Mouse (Mus musculus) embryonic facial prominence, embryonic 11.5 days (tissue): Measurements from ENCODE around the gene Aicda. TPM values are rescaled to one million over a fixed set of nuclear protein-coding genes. Genes with fewer than 3 reads are reported as not detected.
"Not testable (repeated sequence)": the region's sequence is repeated elsewhere in the genome, so short reads cannot be mapped to it uniquely, and the experiment has no call there.

ENCODE experiments used
- ATAC-seq: fragments of 200-750 bp; cut with Nextera tagmentation; replicated peaks from 2 replicates; pipeline ENCODE4 v1.8.0; 2017; ENCODE audit warnings: low read depth; ENCODE audit not compliant: insufficient number of reproducible peaks, low FRiP score, low TSS enrichment
- DNase-seq: peaks from one replicate; pipeline ENCODE4 v3.0.0-alpha.2; 2015; ENCODE audit warnings: low spot score
- H3K27ac ChIP-seq: fragments of 300-500 bp; sonication (generic); replicated peaks from 2 replicates; pipeline ENCODE4 v1.5.1; 2014; ENCODE audit warnings: mild to moderate bottlenecking, low read depth, low read length, control low read depth
- H3K27me3 ChIP-seq: fragments of 300-500 bp; sonication (generic); 2 replicates; pipeline ENCODE4 v1.6.1; 2014; ENCODE audit warnings: mild to moderate bottlenecking, low read length, moderate library complexity, mixed read lengths; ENCODE audit not compliant: control insufficient read depth, insufficient read depth
- H3K36me3 ChIP-seq: fragments of 300-500 bp; sonication (generic); replicated peaks from 2 replicates; pipeline ENCODE4 v1.6.1; 2014; ENCODE audit warnings: low read depth, mild to moderate bottlenecking, low read length, moderate library complexity, mixed read lengths; ENCODE audit not compliant: control insufficient read depth, insufficient read depth
- H3K4me1 ChIP-seq: fragments of 300-500 bp; sonication (generic); 2 replicates; pipeline ENCODE4 v1.6.1; 2014; ENCODE audit warnings: low read length, mixed read lengths; ENCODE audit not compliant: control insufficient read depth, insufficient read depth
- H3K4me2 ChIP-seq: fragments of 300-500 bp; sonication (generic); 2 replicates; pipeline ENCODE4 v1.6.1; 2014; ENCODE audit warnings: low read depth, mild to moderate bottlenecking, control low read depth, low read length, moderate library complexity
- H3K4me3 ChIP-seq: fragments of 300-500 bp; sonication (generic); 2 replicates; pipeline ENCODE4 v1.5.1; 2014; ENCODE audit warnings: low read depth, low read length, control low read depth
- H3K9ac ChIP-seq: fragments of 300-500 bp; sonication (generic); replicated peaks from 2 replicates; pipeline ENCODE4 v1.6.1; 2014; ENCODE audit warnings: mild to moderate bottlenecking, control low read depth, low read length
- H3K9me3 ChIP-seq: fragments of 300-500 bp; sonication (generic); replicated peaks from 2 replicates; pipeline ENCODE4 v1.6.1; 2016; ENCODE audit warnings: mild to moderate bottlenecking, low read length, inconsistent platforms, mixed read lengths; ENCODE audit not compliant: control insufficient read depth
- WGBS: fragments of 180-500 bp; shearing (Covaris S2); extraction: QIAGEN DNeasy Blood & Tissue Kit; methylation state at CpG from one replicate; pipeline ENCODE4 v1.1.7; 2014; 5-methylcytosine and 5-hydroxymethylcytosine counted together
- polyA plus RNA-seq: library from polyadenylated mRNA; unstranded; fragments of >200 nt; fragmentation: Nextera tagmentation; extraction: Ambion mirVana; gene quantifications from 2 replicates; pipeline ENCODE4 v1.2.1, GENCODE M21; 2014

The Aicda gene
- 0.17 TPM in 1 of 2 replicates, not detected in the other for polyA plus RNA-seq

DNA sequence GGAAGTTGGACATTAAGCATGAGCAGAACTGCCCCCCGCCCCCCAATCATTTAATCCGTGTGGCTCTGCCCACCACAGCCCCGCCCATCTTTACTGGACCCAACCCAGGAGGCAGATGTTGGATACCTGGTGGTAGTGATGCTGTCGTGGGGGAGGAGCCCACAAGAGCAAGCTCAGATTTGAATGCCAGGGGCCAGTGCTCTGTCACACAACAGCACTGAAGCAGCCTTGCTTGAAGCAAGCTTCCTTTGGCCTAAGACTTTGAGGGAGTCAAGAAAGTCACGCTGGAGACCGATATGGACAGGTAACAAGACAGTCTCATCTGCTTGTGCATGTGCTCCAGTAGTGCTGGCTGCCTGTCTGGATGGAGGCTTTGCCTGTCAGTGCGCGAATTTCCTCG is at the start of gene Aicda:
Aicda (plus strand) TSS at position 196 of the 400 bp plus-strand sequence.
- H3K4me3 ChIP-seq, result no peak within 1 kb of the TSS
- DNase-seq, result no peak
- no peak within 1 kb of the TSS for H3K4me2 ChIP-seq
- ATAC-seq, result no peak
- H3K9me3 ChIP-seq, result no peaks in the 10 kb centered on the region
- H3K9ac ChIP-seq, result no peak within 1 kb of the TSS
- H3K36me3 ChIP-seq, result no peaks in the 10 kb centered on the region
- 57% methylated on average over 9 of the region's 9 CpGs for WGBS
- H3K27me3 ChIP-seq, result no peaks in the 10 kb centered on the region
- no peak within 1 kb of the TSS for H3K27ac ChIP-seq
- H3K4me1 ChIP-seq, result no peaks in the 10 kb centered on the region

GRCm38 (mm10) chr6:122505041-122505440 is 48.6 kb upstream of the Aicda start:
- Histone ChIP-seq H3K27ac (no peak overlapping the region), H3K4me2 (no peak overlapping the region), H3K27me3 (no peaks in the 10 kb centered on the region; the same call in 1 of the 2 replicates), H3K4me3 (no peak overlapping the region), H3K36me3 (no peaks in the 10 kb centered on the region), H3K9ac (no peak overlapping the region), H3K9me3 (no peaks in the 10 kb centered on the region), H3K4me1 (no peaks in the 10 kb centered on the region)
- no peak for DNase-seq
- WGBS, result 68% methylated on average over 4 of the region's 4 CpGs
- no peak for ATAC-seq

DNA sequence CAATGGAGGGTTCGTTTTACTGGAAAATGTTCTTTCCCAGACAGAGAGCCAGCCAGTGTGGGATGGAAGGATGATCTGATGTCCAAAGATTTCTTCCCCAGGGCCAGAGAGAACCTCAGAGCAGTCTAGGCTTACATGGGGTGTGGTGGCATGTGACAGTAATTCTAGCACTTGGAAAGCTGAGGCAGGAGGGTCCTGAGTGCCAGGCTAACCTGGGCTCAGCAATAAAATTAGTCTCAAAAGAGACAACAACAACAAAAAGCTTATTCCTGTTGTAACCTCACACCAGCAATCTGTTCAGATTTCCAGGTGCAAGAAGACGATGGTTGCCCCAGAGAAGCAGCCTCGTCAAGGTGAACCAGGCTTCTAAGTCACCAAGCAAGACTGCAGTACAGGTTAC is 48.1 kb upstream of the Aicda start, which contains the start of gene Mfap5:
Mfap5 (plus strand) TSS at position 301 of the 400 bp plus-strand sequence.
- no peaks in the 10 kb centered on the region; the same call in 1 of the 2 replicates for H3K27me3 ChIP-seq
- H3K4me2 ChIP-seq, result no peak within 1 kb of the TSS
- no peak within 1 kb of the TSS for H3K9ac ChIP-seq
- H3K4me3 ChIP-seq, result no peak within 1 kb of the TSS
- no peak within 1 kb of the TSS for H3K27ac ChIP-seq
- WGBS, result 91% methylated on average over 3 of the region's 3 CpGs
- H3K36me3 ChIP-seq, result no peaks in the 10 kb centered on the region
- ATAC-seq (no peak), DNase-seq (no peak)
- H3K9me3 ChIP-seq, result no peaks in the 10 kb centered on the region
- H3K4me1 ChIP-seq, result no peaks in the 10 kb centered on the region

DNA sequence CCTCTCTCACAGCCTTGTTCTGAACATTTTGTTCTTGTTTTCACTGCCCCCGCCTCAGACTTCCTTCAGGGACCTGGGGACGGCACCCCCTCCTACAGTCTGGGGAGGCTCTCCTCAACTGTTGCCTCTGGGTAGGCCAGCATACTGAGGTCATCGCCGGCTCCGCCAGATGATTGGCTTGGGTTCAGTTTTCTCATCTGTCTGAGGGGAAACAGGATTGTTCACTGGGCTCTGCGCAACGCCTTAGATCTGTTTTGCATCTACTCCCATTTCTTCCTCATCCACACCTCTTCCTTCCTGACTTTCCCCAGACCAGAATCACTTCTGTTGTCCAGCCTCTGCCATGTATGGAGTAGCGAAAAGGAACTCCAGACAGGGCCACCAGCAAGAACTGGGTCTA is 45.1 kb upstream of the Aicda start:
- H3K4me2 ChIP-seq, result no peak overlapping the region
- WGBS, result 71% methylated on average over 8 of the region's 8 CpGs
- H3K27me3 ChIP-seq, result no peaks in the 10 kb centered on the region; the same call in 1 of the 2 replicates
- H3K27ac ChIP-seq, result no peak overlapping the region
- H3K4me3 ChIP-seq, result no peak overlapping the region
- H3K9me3 ChIP-seq, result no peaks in the 10 kb centered on the region
- H3K4me1 ChIP-seq, result no peaks in the 10 kb centered on the region
- H3K36me3 ChIP-seq, result no peaks in the 10 kb centered on the region
- DNase-seq (no peak), ATAC-seq (no peak)
- no peak overlapping the region for H3K9ac ChIP-seq

DNA sequence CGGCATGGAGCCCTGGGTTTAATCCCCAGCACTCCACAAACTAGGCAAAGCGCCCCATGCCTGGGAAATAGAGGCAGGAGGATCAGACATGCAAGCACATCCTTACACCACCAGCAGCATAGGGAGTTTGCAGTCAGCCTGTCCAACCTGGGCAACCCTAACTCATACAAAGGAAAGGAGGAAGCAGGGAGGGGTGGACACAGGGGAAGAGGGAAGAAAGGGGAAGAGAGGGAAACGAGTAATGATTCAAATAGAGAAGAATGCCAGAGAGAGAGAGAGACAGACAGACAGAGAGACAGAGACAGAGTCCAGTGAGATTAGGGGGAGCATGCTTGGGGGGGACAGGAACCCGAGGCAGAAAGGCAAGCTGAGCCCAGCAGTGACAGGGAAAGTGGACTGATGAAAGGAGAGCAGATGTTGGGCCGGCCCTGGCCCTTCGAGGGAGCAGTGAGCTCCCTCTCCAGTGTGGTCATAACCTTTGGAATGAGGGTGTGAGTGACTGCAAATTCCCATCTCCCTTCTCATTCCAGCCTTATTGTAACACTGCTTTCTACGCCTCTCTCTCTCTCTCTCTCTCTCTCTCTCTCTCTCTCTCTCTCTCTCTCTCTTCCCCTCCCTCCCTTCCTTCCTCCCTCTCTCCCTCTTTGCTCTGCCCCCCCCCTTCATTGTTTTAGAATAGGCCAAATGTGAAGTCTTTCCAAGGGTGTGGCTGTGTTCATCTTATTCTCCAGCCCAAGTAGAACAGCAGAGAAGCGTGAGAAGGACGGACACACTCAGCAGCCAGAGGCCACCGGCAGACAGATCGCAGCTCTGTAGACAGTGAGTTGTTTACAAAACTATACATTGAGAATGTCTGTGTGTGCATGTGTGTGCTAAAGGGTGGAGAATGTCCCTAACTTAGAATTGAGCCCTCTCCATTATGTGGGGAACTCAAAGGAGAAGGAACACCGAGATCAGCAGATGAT is 40.4 kb upstream of the Aicda start:
- H3K4me1 ChIP-seq, result no peaks in the 10 kb centered on the region
- ATAC-seq (no peak), DNase-seq (no peak)
- no peaks in the 10 kb centered on the region for H3K9me3 ChIP-seq
- no peak overlapping the region for H3K9ac ChIP-seq
- H3K27ac ChIP-seq, result no peak overlapping the region
- WGBS, result 56% methylated on average over 12 of the region's 12 CpGs
- H3K4me2 ChIP-seq, result no peak overlapping the region
- H3K4me3 ChIP-seq, result no peak overlapping the region
- H3K36me3 ChIP-seq, result no peaks in the 10 kb centered on the region
- H3K27me3 ChIP-seq, result no peaks in the 10 kb centered on the region; the same call in 1 of the 2 replicates

- WGBS, result 79% methylated on average over 3 of the region's 3 CpGs
- no peak for DNase-seq
- no peaks in the 10 kb centered on the region for H3K9me3 ChIP-seq
- no peak overlapping the region for H3K9ac ChIP-seq
- no peaks in the 10 kb centered on the region for H3K36me3 ChIP-seq
- H3K4me2 ChIP-seq, result no peak overlapping the region
- no peak overlapping the region for H3K4me3 ChIP-seq
- no peaks in the 10 kb centered on the region for H3K27me3 ChIP-seq
- H3K4me1 ChIP-seq, result no peaks in the 10 kb centered on the region
- no peak overlapping the region for H3K27ac ChIP-seq
- no peak for ATAC-seq
Measured at GRCm38 (mm10) chr6:122514312-122514711, 39.3 kb upstream of the Aicda start.

DNA sequence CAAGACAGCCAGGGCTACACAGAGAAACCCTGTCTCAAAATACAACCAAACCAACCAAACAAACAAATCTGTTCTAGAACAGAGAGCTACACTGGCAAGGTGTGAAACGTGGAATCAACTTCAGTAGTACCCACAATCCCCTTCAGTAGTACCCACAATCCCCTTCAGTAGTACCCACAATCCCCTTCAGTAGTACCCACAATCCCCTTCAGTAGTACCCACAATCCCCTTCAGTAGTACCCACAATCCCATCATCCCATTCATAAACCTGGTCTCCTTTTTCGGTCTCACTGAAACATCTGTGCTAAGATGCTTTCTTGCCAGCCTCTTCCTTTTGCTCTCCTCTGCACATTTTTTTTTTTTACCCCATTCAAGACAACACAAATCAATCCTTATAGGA is 37.8 kb upstream of the Aicda start:
- DNase-seq, H3K4me2 ChIP-seq, H3K9ac ChIP-seq, H3K36me3 ChIP-seq, H3K4me1 ChIP-seq, H3K9me3 ChIP-seq, ATAC-seq, H3K27ac ChIP-seq, H3K27me3 ChIP-seq, H3K4me3 ChIP-seq: not testable (repeated sequence)
- 89% methylated on average over 2 of the region's 2 CpGs for WGBS

GRCm38 (mm10) chr6:122517668-122518067 is 35.9 kb upstream of the Aicda start:
- ATAC-seq, result no peak
- 71% methylated on average over 1 of the region's 1 CpGs for WGBS

More at GRCm38 (mm10) chr6:122517668-122518067, 35.9 kb upstream of the Aicda start:
- H3K27ac ChIP-seq, result no peak overlapping the region
- no peak overlapping the region for H3K4me3 ChIP-seq
- no peak overlapping the region for H3K4me2 ChIP-seq
- H3K9me3 ChIP-seq, result no peaks in the 10 kb centered on the region
- H3K9ac ChIP-seq, result no peak overlapping the region
- no peaks in the 10 kb centered on the region for H3K4me1 ChIP-seq
- DNase-seq, result no peak
- no peaks in the 10 kb centered on the region for H3K36me3 ChIP-seq
- no peaks in the 10 kb centered on the region for H3K27me3 ChIP-seq
